Mouse (Mus musculus): ENCODE results near the gene Rps27l.

DNA sequence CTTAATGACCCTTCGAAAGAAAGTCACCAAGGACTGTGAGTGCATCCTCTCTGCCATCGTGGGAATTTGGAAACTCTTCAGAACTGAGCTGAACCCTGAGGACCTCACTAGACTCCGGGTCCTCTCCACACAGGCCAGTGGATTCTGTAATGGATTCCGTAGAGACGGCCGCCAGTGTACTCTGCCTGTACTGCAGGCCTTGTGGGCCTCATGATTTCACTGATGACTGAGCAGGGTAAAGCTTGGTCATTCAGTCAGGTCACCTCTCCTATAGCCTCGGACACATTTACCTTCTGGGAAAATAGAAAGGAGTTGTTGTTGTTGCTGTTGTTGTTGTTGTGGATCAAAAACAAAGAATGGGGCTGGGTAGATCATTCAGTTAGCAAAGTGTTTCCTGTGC is 36.2 kb downstream of the Rps27l start:
- TF ChIP-seq CTCF (IDR thresholded peaks at IDR 0.05) = no peak
- TF ChIP-seq EP300 (IDR thresholded peaks at IDR 0.05) = no peak

Measured in lung, postnatal 0 days (tissue).